Mouse (Mus musculus): ENCODE measurements around the gene Adh4. TPM values are rescaled to one million over a fixed set of nuclear protein-coding genes. Genes with fewer than 3 reads are reported as not detected.

The Adh4 gene
- polyA plus RNA-seq, 1 experiment from 2014 or later, result not detected

Other genes starting within 250 kb of the Adh4 start
- gene 4930579F01Rik, start 221.6 kb upstream of the Adh4 start, polyA plus RNA-seq (2014; fragmentation: Nextera tagmentation; extraction: Ambion mirVana), result not detected in 2 replicates
- gene Adh7, start 197.7 kb upstream of the Adh4 start, polyA plus RNA-seq (2014; fragmentation: Nextera tagmentation; extraction: Ambion mirVana), result not detected in 2 replicates
- 3.6 and 6.5 TPM in 2 replicates for gene Adh1, start 154.5 kb upstream of the Adh4 start, polyA plus RNA-seq (2014; fragmentation: Nextera tagmentation; extraction: Ambion mirVana)
- not detected in 2 replicates for gene Adh6a, start 102.2 kb upstream of the Adh4 start, polyA plus RNA-seq (2014; fragmentation: Nextera tagmentation; extraction: Ambion mirVana)
- 3.2 and 4.5 TPM in 2 replicates for gene Adh6b, start 73.7 kb upstream of the Adh4 start, polyA plus RNA-seq (2014; fragmentation: Nextera tagmentation; extraction: Ambion mirVana)
- gene Adh5, start 27.6 kb downstream of the Adh4 start, polyA plus RNA-seq (2014; fragmentation: Nextera tagmentation; extraction: Ambion mirVana), result 171 and 179 TPM in 2 replicates
- gene Metap1, start 74.0 kb downstream of the Adh4 start, polyA plus RNA-seq (2014; fragmentation: Nextera tagmentation; extraction: Ambion mirVana), result 46.1 and 49.1 TPM in 2 replicates
- gene Eif4e, start 110.7 kb downstream of the Adh4 start, polyA plus RNA-seq (2014; fragmentation: Nextera tagmentation; extraction: Ambion mirVana), result 230 and 246 TPM in 2 replicates

Data from heart, embryonic 14.5 days (tissue).